Mouse (Mus musculus) mesoderm, embryonic 11.5 days (tissue): Measurements from ENCODE around the gene Otub2.

Experiments
- DNase-seq: peaks from one replicate; pipeline ENCODE4 v3.0.0-alpha.2; 2012; ENCODE audit warnings: low read depth, low spot score

Gene Otub2

DNA sequence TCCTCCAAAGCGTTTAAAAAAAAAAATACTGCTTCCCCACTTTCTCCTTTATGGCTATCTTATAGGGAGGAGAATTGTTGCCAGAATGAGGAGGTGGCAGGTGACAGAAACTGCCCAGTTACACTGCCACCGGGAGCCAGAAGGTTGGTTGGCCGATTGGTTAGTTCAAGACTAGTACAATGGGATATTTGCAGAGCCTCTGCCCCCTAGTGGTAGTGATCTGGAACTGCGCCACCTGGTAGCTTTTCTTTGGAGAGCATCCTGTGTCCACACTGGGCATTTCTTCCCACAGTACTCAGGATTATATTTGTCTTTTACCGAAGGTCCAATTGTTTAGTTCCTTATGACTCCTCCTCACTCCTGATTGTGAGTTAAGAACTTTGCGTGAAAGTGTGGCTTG is 16.8 kb upstream of the Otub2 start:
- DNase-seq: peak; percentile 74

DNA sequence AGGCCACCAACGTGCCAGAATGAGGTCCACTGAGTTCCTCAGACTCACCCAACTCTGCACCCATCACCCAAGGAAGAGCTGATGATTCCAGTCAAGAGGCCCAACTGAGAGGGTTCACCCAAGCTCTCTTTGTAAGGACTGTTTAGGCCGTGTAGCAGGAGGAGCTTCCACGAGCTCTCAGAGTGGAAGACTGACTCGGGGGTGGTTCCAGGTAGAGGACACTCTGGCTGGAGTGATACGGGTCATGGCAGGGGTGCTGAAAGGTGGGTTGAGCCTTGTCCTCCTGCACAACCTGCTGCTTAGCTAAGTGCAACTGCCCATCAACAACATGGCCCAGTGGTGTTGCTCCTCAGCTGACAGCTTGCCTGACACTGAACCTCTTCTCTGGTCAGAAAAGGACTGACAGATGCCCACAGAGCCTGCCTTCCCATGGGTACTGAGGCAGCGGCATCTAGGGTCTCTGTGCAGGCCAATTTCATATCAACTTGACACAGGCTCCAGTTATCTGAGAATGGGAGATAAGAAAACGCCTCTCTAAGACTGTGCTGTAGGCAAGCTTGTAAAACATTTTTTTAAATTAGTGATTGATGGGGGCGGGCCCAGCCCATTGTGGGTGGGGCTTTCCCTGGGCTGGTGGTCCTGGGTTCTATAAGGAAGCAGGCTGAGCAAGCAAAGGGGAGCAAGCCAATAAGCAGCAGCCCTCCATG is 14.8 kb upstream of the Otub2 start:
- no peak for DNase-seq

DNA sequence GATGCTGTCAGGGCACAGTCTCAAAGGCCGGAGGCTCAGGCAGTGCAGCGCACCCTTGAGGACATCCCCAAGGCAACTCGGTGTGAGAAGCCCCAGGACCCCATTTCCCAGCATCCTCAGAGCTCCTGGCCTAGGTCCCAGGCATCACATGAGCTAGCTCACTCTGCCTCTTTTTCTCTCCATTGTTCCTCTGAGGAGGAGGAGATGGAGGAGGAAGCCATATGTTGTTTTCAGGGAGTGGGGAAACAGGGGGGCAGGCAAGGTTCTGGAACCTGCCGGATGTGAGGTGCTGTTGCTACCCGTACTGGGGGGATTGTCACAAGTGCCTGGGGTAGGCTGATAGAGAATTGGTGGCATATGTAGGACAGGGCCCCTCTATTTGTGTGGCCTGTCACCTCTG is 12.4 kb upstream of the Otub2 start:
- no peak for DNase-seq

DNA sequence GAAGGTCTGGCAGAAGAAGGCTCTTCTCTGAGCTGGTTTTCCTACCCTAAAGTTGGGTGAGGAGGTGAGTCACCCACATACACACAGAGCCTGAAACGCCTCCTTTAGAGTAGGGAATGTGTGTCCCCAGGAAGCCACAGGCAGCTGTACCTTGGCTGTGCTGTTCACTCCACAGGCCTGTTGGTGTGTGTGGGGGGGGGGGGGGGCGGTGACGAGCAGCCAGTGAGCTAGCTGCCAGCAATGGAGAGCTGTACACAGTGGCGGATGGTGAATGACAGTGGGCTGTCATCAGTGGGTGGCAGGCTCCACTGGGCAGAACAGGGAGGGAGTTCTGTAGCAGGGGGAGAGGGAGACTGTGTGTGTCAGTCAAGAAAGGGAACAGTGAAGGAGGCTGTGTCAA is 11.7 kb upstream of the Otub2 start:
- DNase-seq: no peak

DNA sequence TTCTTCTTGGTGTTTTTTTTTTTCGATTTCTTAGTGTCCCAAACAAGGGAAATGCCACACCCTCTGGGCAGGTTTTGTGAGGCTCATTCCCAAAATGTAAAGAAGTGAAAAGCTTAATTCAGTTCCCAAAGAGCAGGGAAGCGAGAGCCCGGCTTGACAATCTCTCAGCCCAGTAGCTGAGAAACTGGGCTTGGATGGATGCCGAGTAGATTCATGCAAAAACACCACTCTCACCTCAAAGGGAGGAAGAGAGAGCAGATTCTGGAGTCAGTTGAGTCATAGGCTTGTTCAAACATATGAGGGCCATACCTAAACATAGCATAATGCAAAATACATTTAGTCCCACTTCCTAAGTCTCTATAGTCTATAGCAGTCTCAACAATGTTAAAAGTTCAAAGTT is 8.3 kb upstream of the Otub2 start:
- DNase-seq: no peak

DNA sequence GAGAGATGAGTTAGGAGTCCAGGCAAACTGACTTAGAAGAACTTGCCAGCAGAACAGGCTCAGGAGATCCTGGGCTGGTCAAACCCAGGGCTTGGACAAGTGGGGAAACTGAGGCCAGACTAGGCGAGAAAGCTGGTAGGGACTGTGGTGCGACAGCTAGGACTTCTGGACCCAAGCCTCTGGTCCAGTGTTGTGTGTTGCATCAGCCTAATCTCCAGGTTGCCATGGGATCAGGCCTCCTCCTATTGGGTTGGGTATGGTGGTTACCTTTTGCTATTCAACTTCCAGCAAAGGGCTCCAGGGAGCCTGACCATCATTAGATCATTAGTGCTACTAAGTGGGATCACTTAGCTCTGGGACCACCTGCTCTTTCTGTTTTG is 856 bp downstream of the Otub2 start:
- no peak for DNase-seq

DNA sequence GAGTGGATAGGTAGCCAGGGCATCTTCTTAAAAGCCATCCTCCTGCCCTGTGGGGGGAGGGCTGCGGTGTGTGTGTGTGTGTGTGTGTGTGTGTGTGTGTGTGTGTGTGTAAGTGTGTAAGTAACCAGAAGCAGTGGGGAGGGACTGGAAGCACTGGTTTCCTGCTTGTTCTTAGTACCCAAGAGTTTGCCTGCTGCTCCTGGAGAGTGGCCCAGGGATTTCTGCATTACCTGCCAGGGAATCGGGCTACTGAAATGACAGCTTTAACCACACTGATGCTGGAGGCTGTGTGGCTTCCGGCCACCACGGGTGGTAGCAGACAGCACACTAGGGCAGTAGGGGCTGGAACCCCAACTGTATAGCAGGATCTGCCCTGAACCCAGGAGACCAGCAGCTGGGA is 1.5 kb downstream of the Otub2 start:
- no peak for DNase-seq

DNA sequence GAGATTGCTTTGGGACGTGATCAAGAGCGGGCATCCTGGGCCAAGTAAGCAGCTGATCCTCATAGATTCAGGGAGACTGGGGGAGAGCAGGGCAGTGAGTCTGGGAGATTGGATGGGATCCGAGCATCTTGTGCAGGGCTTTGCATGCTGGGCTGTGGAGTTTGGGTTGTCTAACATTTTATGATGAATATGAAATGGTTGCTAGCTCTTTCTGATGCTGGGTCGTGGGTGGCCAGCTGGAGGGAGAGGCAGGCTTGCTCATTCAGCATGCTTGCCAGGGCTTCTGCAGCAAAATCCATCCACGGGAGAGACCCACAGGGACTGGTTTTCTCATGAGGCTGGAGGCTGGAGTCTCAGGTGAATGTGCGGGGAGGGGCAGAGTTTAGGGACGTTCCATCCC is 2.6 kb downstream of the Otub2 start:
- no peak for DNase-seq

DNA sequence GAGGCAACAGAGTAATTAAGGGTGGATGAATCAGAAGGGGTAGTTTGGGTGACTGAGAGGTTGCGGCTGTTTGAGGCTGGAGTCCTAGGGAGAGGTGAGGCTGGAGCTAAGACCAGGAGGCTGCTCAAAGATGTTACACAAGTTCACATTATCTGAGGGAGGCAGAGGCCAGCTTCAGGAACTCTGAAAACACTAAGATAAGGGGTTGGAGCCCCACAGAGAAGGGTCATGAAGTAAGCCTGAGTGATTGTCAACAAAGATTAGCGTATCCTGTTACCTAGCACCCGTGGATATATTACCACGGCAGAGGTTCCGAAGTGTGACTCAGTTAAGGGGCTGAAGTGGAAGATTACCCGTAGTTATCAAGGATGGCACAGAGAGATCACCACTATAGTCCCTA is 5.0 kb downstream of the Otub2 start:
- no peak for DNase-seq

DNA sequence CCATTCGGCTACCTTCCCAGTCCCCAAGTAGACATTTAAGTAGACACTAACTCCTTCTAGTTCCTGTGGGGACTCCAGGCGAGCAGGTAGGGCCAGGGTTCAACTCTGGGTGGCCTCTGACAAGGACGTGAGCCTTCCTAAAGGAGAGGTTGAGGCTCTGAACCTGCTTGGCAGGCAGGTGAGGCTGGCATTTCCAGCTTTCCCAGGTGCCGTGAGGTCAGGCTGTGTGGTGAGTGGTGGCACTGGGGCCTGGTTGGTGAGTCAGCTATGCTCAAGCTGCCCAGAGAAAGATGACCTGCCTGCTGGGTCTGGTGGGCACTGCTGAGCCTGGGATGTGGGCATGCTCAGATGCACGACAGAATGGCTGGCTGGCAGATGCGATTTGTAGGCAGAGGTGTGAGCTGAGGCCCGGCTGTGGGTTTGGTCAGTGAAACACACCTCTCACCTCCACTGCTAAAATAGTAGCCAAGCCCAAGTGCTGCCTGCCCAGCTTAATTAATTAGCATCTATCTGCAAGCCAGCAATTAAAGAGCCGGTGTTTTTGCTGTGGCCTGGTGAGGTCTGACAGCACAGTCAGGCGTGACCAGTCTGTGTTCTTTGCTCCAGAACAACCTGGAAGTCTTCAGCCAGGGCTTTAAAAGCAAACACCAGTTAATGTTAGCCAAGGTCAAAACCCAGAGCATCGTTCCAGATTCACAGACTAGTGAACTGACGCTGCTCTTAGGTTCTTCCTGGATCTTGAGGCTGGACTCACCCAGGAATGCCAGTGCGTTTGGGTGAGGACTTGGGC is 7.2 kb downstream of the Otub2 start:
- no peak for DNase-seq

DNA sequence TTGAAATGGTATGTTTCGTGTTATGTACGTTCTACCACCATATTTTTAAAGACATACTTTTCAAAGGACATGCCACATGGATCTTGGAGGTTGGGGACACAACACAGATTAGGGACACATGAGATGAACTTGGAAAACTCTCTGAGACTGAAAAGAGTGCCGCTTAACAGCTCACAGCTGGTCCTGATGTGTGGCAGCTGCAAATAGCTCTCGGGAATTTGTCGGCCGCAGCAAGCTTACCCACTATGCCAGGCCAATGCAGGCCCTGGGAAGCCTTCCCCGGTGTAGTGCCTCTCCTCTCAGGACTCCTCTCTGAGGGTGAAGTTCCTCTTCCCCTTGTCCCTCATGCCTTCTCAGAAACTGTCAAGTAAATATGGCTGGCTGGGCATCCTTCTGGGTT is 8.3 kb downstream of the Otub2 start:
- no peak for DNase-seq

DNA sequence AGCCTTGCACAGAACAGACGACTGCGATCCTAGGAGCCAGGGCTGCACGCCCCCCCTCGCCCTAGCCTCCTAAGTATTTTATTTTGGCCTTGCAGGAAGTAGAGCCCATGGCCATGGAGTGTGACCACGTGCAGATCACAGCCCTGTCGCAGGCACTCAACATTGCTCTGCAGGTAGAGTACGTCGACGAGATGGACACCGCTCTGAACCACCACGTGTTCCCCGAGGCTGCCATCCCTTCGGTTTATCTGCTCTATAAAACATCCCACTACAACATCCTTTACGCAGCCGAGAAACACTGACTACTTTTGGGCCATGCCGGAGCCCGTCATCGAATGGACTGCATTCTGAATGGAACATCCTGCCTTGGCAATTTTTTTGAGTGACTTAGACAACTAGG is 15.6 kb downstream of the Otub2 start:
- DNase-seq: no peak

DNA sequence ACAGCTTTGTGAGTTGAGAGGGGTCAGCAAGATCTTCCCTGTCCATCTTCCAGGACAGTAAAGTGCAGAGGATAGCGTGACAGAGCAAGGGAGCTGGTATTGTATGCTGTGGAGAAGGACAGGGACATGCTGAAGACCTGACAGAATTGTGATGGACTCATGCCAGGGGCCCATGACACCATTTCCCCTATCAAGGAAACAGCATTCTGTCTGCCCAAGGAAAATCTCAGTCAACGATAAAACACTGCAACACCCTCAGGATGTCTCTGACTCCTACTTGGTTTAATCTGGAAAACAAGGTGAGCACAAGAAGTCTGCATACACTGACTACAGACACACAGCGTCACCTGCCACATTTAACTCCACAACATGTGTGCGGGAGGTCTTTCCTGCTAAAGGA is 19.2 kb downstream of the Otub2 start, which contains the start of gene 9330161L09Rik:
Gene 9330161L09Rik (minus strand): TSS at position 101 of the 400 bp plus-strand sequence.
- no peak for DNase-seq

DNA sequence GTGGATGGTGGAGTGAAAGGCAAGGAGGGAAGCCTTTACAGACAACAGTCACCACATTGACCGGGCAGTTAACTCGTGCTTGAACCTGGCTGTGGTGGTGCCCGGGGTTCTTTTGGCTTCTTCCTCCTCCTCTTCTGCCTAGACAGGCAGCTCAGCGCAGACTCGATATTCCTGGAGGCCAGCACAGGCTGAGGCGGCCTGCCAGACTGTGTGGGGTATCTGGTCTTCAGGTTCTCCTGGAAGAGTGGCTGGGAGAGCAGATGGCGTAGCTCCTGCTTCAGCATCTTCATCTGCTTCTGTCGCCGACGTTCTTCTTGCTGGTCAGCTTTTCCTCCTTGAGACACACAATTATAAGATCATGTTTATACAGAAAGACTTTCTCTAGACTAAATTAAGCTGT is 19.7 kb downstream of the Otub2 start:
- DNase-seq: no peak

DNA sequence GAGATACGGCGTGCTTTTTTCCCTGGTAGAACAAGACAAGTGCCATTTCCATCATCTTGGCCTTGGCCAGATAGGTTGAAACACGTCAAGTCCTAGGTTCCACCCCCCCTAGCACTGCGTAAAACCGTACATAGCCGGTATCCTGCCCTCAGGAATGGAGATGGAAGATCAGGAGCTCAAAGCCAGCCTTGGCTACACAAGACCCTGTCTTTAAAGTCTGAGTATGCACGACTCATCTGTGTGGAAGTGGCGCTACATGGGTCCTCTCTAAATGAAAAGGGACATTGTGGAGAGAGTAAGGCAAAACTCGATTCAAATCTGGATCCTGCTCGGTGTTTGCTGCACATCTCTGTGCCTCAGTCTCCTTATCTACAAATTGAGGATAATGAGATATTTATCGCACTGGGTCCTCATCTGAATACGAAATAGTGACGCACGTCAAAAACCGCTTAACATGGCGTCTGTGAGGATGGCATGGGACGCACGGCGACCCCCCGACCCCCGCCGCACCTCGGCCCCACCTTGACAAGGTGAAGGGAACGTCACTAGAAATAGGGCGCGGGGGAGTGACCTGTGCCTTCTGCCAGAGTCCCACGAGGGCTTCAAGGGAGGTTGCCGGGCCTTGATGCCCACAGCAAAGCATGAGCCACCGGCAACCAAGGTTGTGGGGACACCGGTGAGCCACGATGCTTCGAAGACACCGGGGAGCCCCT is 36.7 kb downstream of the Otub2 start:
- DNase-seq: no peak

DNA sequence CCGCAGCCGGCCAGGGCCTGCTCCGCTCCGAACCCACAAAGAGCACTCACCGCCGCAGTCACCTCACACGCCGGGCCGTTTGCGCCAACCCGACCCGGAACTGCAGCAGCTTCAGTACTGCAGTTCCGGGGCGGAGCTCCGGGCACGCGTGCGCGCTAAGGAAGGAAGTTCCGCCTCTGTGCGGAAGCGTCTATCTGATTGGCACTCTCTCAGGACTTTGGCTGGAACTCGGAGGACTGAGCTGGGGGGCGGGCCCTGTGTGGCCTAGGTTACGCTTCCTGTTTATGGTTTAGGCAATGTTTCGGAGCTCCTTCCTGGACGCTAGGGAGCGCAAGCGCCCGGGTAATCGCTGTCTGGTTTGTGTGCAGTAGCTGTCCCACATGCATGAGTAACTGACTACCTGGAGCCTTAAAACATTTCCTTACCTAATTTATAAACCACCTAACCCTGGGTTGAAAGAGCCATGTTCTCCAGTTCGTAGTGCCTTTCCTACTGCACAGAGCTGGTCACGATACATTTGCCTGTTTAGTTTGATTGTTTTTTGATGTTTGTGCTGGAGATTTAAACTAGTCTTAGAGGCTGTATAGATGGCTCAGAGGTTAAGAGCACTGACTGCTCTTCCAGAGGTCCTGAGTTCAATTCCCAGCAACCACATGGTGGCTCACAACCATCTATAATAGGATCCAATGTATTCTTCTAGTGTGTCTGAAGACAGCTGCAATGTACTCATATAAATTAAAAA is 37.4 kb downstream of the Otub2 start, which contains the start of gene Ddx24:
Gene Ddx24 (minus strand): TSS at position 102 of the 742 bp plus-strand sequence.
- peak; percentile 97 for DNase-seq

DNA sequence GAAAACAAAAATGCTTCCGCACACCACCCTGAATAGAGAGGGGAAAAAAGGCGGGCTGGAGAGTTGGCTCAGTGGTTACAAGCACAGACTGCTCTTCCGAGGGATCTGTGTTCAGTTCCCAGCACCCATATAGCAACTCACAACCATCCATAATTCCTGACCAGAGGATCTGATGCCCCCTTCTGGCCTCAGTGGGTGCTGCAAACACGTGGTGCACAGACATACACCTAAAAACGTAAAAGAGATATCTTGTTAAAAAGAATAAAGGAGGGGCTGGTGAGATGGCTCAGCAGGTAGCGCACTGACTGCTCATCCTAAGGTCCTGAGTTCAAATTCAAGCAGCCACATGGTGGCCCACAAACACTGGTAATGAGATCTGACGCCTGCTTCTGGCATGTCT is 38.2 kb downstream of the Otub2 start:
- DNase-seq: no peak

DNA sequence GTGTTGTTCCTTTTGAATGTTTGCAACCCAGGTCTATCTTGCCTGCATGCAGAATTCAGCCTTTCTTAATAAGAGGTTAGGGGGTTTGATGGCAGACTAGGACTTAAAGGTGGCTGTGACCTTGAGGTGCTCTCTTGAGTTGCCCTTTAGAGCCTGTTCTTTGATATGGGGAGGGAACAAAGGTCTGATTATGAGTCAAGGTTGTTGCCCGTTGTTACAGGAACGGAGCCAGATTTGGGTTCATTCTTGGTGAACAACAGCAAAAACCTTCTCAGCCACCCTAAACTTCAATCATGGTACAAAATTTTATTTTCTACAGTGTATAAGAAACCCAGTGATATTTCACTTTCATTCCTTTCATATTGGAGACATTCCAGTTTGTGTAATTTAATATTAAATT is 44.9 kb downstream of the Otub2 start:
- no peak for DNase-seq

DNA sequence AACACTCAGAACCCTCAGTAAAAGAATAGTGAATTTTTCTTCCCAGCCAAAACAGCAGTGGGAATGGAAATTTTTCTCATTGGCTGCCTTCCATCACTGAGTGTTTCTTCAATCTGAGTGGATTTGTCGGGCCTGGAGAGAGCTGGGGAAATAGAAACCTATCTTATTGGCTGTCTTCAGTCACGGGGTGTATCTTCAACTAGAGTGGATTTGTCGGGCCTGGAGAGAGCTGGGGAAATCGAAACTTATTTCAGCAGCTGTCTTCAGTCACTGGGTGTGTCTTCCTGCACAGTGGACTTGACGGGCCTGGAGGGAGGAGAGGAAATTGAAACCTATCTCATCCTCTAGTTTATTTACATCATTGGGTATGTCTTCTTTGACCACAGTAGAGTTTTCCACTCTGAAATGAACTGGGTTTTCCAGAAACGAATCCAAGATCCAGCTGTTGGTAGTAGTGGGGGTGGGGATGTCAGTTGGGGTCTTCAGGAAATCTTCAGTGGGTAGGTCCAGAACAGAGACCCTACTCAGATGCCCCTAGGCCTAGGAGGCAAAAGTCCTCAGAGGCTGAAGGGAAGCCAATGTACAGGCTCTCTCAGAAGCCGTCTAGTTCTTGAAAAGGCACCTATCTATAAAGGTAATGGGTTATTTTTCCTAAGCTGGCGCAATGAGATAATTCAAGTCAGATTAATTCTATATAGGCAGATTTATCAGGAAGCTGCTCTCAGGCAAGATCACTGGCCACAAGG is 45.7 kb downstream of the Otub2 start, which contains the start of gene Ifi27:
Gene Ifi27 (plus strand): TSS at position 226 of the 746 bp plus-strand sequence.
- no peak for DNase-seq

DNA sequence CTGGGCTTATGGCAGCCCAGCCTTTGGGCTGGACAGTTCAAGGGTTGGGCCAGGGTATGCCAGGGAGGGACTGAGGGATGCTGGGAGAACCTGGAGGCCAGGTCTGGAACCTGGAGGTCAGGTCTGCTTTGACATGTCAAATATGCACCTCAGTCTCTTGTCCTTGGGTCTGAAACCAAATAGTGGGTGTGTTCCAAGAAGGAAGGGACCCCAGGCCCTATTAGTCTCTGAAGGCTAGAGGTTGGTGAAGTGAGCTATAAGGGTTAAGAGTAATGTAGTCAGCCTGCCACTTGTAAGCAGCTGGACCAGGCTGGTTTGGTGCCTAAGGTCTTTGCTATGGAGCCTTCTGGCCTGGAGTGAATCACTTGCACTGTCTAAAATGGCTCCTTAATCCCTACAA is 46.4 kb downstream of the Otub2 start:
- DNase-seq: no peak

DNA sequence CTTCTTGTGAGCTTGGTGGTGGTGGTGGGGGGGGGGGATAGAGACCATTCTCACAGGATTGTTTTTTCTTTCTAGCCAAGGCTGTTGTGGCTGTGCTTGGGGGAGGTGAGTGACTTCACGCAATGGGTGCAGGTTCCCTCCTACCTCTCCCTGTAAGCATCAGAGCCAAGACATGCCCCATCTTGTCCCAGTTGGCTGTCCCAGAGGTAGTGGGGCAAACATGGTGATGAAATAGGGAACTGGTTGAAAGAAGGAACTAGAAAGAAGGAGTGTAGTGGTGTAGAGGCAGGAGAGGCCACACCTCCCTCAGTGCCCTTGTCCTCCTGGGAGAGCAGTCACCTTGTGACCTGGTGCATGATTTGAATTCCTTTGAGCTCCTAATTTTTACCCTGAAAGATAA is 49.1 kb downstream of the Otub2 start:
- DNase-seq: no peak
